Mouse (Mus musculus) granulocyte monocyte progenitor cell, adult 5-6 weeks (primary cell): ENCODE measurements at regions not wholly inside any gene's neighbourhood (a gene's known extent, or its start where the extent isn't known, plus 50 kb on each side); places are given as distances from the start of the nearest gene placed in this dataset.

Experiments used
- ATAC-seq: replicated peaks from 2 replicates; pipeline ENCODE4 v1.8.0; 2016; ENCODE audit warnings: mild to moderate bottlenecking, moderate TSS enrichment, inconsistent platforms; ENCODE audit not compliant: poor library complexity, severe bottlenecking

GRCm38 (mm10) chr13:83084948-83085347 lies 418.9 kb upstream of the Mef2c start:
- ATAC-seq, result no peak

DNA sequence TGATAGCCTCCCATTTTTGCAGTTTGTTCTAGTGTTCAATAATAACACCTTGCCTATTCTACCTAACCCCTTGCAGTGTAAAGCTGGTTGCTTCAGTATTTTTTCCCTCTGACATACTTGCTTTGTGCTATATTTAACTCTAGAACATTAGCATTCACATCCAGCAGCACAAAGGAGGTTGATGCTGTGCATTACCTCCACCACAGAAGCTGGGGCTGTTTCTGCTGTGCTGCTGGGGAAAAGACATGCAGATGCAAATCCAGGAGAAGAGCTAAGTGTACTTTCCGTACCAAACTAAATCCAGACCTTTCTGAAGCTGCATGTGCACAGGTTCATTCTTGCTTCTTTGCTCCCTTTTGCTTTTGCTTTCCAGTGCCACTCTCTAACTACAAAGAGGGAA lies 403.9 kb upstream of the Mef2c start:
- no peak for ATAC-seq

GRCm38 (mm10) chr13:83110610-83111009 lies 393.2 kb upstream of the Mef2c start:
- ATAC-seq, result no peak

- ATAC-seq, result no peak
These were observed 392.3 kb upstream of the Mef2c start for GRCm38 (mm10) chr13:83111503-83111902.

GRCm38 (mm10) chr13:83112323-83112722 lies 391.5 kb upstream of the Mef2c start:
- ATAC-seq, result peak; percentile 82

- peak; percentile 27 for ATAC-seq
These were observed 391.1 kb upstream of the Mef2c start for GRCm38 (mm10) chr13:83112741-83113140.

GRCm38 (mm10) chr13:83113808-83114207 lies 390.0 kb upstream of the Mef2c start:
- no peak for ATAC-seq

- peak; percentile 74 for ATAC-seq
These were observed 389.4 kb upstream of the Mef2c start for GRCm38 (mm10) chr13:83114401-83114800.

DNA sequence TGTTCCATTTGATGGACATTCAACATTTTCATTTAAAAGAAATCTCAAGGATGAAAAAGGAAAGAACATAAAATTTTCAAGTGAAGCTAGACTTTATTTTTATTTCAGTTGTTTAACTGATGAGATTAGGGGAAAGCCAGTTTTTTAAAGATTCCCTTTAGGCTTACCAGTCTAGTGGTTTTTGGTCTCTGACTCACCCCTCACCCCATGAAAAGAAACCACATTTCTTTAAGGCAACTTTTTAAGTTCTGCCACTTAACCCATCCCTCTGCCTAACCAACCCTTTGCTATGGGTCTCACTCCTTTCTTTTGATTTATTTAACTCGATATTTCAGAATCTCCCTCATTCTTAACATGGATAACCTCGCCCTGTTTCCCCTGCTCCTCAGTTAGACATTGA lies 388.1 kb upstream of the Mef2c start:
- ATAC-seq, result no peak

DNA sequence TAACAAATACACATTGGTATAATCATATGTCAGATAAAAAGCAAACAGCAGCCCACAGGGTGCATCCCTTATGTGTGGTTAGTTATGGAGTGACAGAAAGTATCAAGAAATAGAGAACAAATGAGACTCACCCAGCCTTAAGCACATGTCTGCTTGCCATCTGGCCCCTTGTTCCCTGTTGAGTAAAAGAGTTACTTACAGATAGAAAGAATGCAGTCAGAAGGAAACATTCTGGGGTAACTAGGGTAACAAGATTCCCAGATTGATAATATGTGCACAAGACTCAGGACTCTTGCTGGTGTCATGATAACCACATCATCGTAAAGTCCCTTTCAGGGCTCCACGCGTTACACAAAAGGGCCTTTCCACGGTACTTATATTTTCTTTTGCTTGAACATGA lies 383.5 kb upstream of the Mef2c start:
- ATAC-seq, result no peak

DNA sequence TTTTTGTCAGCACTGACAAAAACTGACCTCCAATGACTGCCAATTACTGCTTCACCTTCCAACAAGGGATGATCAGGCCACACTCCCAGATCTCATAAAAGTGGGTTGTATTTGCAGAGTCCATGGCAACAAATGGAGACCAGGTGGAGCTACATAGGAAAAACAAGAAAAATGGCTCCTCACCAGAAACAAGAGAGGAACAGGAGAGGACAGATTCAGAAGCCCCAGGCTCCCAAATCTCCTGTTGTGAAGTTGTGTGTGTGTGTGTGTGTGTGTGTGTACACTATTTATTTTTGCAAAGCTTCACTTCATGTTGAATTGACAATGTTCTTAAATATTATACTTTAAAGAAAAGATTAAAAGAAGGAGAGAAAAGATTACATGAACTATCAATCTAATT lies 380.2 kb upstream of the Mef2c start:
- no peak for ATAC-seq

DNA sequence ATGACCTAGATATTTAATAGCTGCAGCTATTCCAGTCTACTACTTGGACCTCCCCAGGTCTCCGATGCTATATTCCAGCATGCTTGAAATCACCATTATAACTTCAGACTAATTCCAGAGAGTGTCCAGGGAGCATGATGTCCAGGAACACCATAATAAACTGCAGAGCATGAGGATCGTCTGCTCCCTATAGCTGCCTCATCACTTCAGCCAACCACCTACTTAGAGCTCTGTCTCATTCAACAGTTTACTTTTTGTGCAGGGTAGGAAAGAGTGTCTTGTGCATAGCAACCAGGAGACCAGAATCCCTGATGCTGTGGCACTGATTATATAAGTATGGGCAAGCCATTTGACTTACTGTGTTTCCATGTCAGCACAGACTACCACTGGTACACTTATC lies 379.2 kb upstream of the Mef2c start:
- ATAC-seq, result no peak

DNA sequence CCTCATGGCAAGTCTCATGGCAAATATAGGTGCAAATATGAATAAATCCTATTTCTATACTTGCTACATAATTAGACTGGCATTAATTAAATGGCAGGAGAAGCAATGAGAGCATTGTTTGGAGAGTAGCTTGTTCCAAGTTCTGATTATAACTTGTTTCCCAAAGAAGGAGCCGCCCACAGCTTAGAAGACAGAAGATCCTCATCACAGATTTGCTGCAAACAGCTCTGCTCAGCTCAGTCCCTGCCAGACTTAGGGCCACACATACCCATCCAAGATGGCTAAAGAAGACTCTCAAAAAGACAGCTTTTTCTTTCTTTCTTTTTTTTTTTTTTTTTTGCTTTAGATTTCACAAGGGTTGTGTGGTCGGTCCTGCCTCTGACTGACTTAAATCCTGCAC lies 377.4 kb upstream of the Mef2c start:
- ATAC-seq, result no peak

- ATAC-seq, result peak; percentile 73
These were observed 372.5 kb upstream of the Mef2c start for GRCm38 (mm10) chr13:83131129-83131981.

- ATAC-seq, result no peak
These were observed 371.9 kb upstream of the Mef2c start for GRCm38 (mm10) chr13:83131982-83132354.

DNA sequence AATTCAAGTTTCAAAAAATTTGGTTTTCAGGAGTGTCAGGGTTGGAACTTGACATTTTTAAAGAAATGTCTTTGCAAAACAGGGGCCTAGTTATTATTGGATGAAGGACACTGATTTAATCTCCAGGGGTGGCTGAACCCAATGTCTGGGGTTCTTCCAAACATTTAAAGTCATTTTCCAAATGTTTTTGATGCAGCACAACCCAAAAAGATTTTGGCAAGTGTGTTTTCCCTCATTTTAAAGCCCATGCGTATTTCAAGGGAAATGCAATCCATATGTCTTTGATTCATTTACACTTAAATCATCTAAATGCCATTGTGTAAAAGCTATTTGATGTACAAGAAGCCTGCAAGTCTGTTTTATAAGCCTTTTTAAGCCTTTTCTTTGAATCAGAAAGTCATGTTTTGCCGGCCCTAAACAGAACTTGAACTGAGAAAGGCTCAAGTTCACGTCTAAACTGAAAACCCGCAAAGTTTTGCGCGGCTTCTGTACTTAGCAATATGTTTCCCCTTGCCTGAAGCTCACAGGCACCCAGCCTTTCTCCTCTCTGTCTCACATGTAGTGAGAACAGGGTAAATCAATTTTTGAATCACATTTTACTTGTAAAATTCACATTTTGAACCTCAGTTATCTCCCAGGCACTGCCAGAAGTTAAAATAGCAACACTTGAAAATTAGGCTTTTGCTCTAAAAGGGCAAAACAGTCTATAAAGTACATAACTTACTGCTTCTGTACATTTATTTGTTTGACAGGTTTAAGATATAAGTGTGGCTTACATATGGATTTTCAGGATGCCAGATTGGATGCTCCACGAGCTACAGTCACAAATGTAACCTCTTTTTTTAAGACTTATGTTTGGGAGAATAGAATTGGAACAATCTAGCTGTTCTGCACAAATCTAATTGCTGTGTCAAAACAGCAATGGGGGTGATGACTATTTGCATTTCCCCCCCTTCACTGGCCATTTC lies 370.9 kb upstream of the Mef2c start:
- ATAC-seq, result no peak

- no peak for ATAC-seq
These were observed 360.5 kb upstream of the Mef2c start for GRCm38 (mm10) chr13:83143316-83143715.

DNA sequence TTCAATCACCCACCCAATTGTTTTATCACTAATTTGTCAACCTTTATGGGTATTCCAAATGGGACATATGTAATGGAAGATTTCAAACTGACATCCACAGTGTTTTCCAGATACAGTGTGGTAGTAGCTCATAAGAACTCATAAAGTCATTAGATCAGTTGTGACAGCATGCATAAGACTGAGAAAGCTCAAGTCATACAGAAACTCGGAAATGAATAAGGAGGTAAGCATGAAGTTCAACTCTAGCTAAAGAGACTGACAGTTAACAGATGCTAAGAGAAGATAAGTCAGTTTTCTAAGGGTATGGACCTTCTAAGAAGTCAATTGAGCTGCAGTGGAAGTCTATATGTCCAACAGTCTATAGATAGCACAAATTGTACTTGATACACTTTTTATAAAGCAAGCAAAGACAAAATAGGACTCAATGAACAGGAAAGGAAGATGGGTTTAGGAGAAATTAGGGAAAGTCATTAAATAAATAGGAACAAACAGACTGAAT lies 349.2 kb upstream of the Mef2c start:
- no peak for ATAC-seq

DNA sequence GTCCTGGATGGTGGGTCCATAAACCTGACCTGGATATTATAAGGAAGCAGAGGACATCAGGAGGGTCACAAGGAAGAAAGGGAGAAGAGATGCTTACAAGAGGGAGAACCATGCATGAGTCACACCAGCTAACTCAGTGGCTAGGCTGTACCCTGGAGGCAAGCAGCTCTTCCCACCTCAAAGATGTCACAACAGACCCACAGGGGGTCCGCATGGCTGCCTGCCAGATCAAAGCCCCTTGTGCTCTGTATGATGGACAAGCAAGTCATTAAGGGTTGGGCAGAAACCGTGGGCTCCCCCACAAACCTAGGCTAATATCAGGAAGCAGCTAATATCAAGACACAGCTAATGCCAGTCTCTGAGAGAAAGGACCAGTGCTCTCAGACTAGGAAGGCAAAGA lies 343.9 kb upstream of the Mef2c start:
- no peak for ATAC-seq

DNA sequence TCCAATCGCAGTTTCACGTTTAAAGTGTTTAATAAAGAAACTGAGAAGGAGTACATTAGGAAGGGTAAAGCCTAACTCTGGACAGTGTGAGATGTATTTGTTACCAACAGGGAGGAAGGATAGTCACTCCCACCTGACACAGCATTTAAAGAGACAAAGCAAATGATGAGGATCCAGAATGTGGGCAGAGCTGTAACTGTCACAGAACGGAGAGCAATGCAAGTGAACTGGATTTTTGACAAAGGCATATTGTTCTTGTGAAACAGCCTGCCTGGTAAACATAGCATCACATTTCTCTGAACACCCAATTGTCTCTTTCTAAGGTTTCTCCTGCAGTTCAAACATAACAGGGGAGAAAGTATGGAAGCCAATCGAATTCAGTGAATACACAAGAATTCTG lies 341.1 kb upstream of the Mef2c start:
- ATAC-seq, result no peak

GRCm38 (mm10) chr13:83175086-83175485 lies 328.7 kb upstream of the Mef2c start:
- ATAC-seq, result no peak
